Mouse (Mus musculus): Measurements from ENCODE around the gene Vcp. TPM values are rescaled to one million over a fixed set of nuclear protein-coding genes. Genes with fewer than 3 reads are reported as not detected.

Vcp gene
- polyA plus RNA-seq, 1 experiment, result 165 TPM

DNA sequence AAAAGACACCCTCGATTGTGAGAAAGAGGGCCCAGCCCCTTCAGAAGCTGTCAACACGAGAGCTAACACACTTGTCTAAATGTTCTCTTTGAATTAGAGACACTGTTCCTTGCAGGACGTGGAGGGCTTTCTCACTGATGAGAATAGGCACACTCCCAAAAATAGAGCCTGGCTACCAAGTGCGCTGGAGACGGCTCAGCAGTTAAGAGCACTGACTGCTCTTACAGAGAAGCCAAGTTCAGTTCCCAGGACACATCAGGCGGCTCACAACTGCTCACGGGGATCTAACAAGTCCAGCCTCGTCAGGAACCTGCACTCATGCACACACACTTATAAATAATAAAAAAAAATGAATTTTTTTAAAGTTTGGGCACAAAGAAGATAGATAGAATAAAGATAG lies 41.4 kb downstream of the Vcp start:
- no peak overlapping the region for H3K27ac ChIP-seq (ENCODE audit: insufficient read depth, low read depth, low read length)
- TF ChIP-seq POLR2A (IDR thresholded peaks at IDR 0.05; ENCODE audit: borderline replicate concordance, low read depth, low read length) (no peak), CTCF (IDR thresholded peaks at IDR 0.05; ENCODE audit: low read depth, low read length) (no peak)

GRCm38 (mm10) chr4:42957979-42958378 lies 42.3 kb downstream of the Vcp start:
- TF ChIP-seq CTCF (IDR thresholded peaks at IDR 0.05; ENCODE audit: low read depth, low read length) (no peak), POLR2A (IDR thresholded peaks at IDR 0.05; ENCODE audit: borderline replicate concordance, low read depth, low read length) (no peak)
- H3K4me3 ChIP-seq (ENCODE audit: insufficient read depth, low read length), result no peak overlapping the region
- H3K4me1 ChIP-seq (ENCODE audit: control insufficient read depth, insufficient read depth, low read length), result peaks cover 16% of the 10 kb centered on the region
- no peak overlapping the region for H3K27ac ChIP-seq (ENCODE audit: insufficient read depth, low read depth, low read length)

More for the DNA sequence above, 41.4 kb downstream of the Vcp start:
- peaks cover 16% of the 10 kb centered on the region for H3K4me1 ChIP-seq (ENCODE audit: control insufficient read depth, insufficient read depth, low read length)
- no peak overlapping the region for H3K4me3 ChIP-seq (ENCODE audit: insufficient read depth, low read length)

GRCm38 (mm10) chr4:42957306-42957705 lies 43.0 kb downstream of the Vcp start:
- no peak overlapping the region for H3K4me3 ChIP-seq (ENCODE audit: insufficient read depth, low read length)
- no peak overlapping the region for H3K27ac ChIP-seq (ENCODE audit: insufficient read depth, low read depth, low read length)
- TF ChIP-seq POLR2A (IDR thresholded peaks at IDR 0.05; ENCODE audit: borderline replicate concordance, low read depth, low read length) (no peak), CTCF (IDR thresholded peaks at IDR 0.05; ENCODE audit: low read depth, low read length) (no peak)
- H3K4me1 ChIP-seq (ENCODE audit: control insufficient read depth, insufficient read depth, low read length), result peaks cover 16% of the 10 kb centered on the region

GRCm38 (mm10) chr4:42956581-42956980 lies 43.7 kb downstream of the Vcp start:
- Histone ChIP-seq H3K4me3 (ENCODE audit: insufficient read depth, low read length) (no peak overlapping the region), H3K27ac (ENCODE audit: insufficient read depth, low read depth, low read length) (no peak overlapping the region), H3K4me1 (ENCODE audit: control insufficient read depth, insufficient read depth, low read length) (peaks cover 16% of the 10 kb centered on the region)
- TF ChIP-seq CTCF (IDR thresholded peaks at IDR 0.05; ENCODE audit: low read depth, low read length) (no peak), POLR2A (IDR thresholded peaks at IDR 0.05; ENCODE audit: borderline replicate concordance, low read depth, low read length) (no peak)

- Histone ChIP-seq H3K27ac (ENCODE audit: insufficient read depth, low read depth, low read length) (no peak overlapping the region), H3K4me1 (ENCODE audit: control insufficient read depth, insufficient read depth, low read length) (peaks cover 13% of the 10 kb centered on the region), H3K4me3 (ENCODE audit: insufficient read depth, low read length) (no peak overlapping the region)
- TF ChIP-seq POLR2A (IDR thresholded peaks at IDR 0.05; ENCODE audit: borderline replicate concordance, low read depth, low read length), result no peak
- no peak for TF ChIP-seq CTCF (IDR thresholded peaks at IDR 0.05; ENCODE audit: low read depth, low read length)
These were observed 45.1 kb downstream of the Vcp start for GRCm38 (mm10) chr4:42955200-42955599.

GRCm38 (mm10) chr4:42954297-42954696 lies 46.0 kb downstream of the Vcp start:
- Histone ChIP-seq H3K4me1 (ENCODE audit: control insufficient read depth, insufficient read depth, low read length) (peaks cover 4% of the 10 kb centered on the region), H3K4me3 (ENCODE audit: insufficient read depth, low read length) (no peak overlapping the region), H3K27ac (ENCODE audit: insufficient read depth, low read depth, low read length) (no peak overlapping the region)
- TF ChIP-seq CTCF (IDR thresholded peaks at IDR 0.05; ENCODE audit: low read depth, low read length) (peak; percentile 91), POLR2A (IDR thresholded peaks at IDR 0.05; ENCODE audit: borderline replicate concordance, low read depth, low read length) (no peak)

GRCm38 (mm10) chr4:42953435-42954094 lies 46.7 kb downstream of the Vcp start:
- TF ChIP-seq POLR2A (IDR thresholded peaks at IDR 0.05; ENCODE audit: borderline replicate concordance, low read depth, low read length) (no peak), CTCF (IDR thresholded peaks at IDR 0.05; ENCODE audit: low read depth, low read length) (no peak)
- H3K4me1 ChIP-seq (ENCODE audit: control insufficient read depth, insufficient read depth, low read length), result peaks cover 7% of the 10 kb centered on the region
- no peak overlapping the region for H3K27ac ChIP-seq (ENCODE audit: insufficient read depth, low read depth, low read length)
- H3K4me3 ChIP-seq (ENCODE audit: insufficient read depth, low read length), result no peak overlapping the region

GRCm38 (mm10) chr4:42952563-42952962 lies 47.7 kb downstream of the Vcp start:
- no peak overlapping the region for H3K27ac ChIP-seq (ENCODE audit: insufficient read depth, low read depth, low read length)
- TF ChIP-seq POLR2A (IDR thresholded peaks at IDR 0.05; ENCODE audit: borderline replicate concordance, low read depth, low read length) (no peak), CTCF (IDR thresholded peaks at IDR 0.05; ENCODE audit: low read depth, low read length) (no peak)
- H3K4me3 ChIP-seq (ENCODE audit: insufficient read depth, low read length), result no peak overlapping the region
- peaks cover 7% of the 10 kb centered on the region for H3K4me1 ChIP-seq (ENCODE audit: control insufficient read depth, insufficient read depth, low read length)

- Histone ChIP-seq H3K27ac (ENCODE audit: insufficient read depth, low read depth, low read length) (no peak overlapping the region), H3K4me3 (ENCODE audit: insufficient read depth, low read length) (no peak overlapping the region), H3K4me1 (ENCODE audit: control insufficient read depth, insufficient read depth, low read length) (peaks cover 10% of the 10 kb centered on the region)
- TF ChIP-seq CTCF (IDR thresholded peaks at IDR 0.05; ENCODE audit: low read depth, low read length) (no peak), POLR2A (IDR thresholded peaks at IDR 0.05; ENCODE audit: borderline replicate concordance, low read depth, low read length) (no peak)
These were observed 48.8 kb downstream of the Vcp start for GRCm38 (mm10) chr4:42951206-42952195.
